Mouse (Mus musculus) embryonic facial prominence, embryonic 11.5 days (tissue): ENCODE data around the gene Ogg1. TPM values are rescaled to one million over a fixed set of nuclear protein-coding genes. Genes with fewer than 3 reads are reported as not detected.

Experiments
- ATAC-seq: fragments of 200-750 bp; cut with Nextera tagmentation; replicated peaks from 2 replicates; pipeline ENCODE4 v1.8.0; 2017; ENCODE audit warnings: low read depth; ENCODE audit not compliant: insufficient number of reproducible peaks, low FRiP score, low TSS enrichment
- DNase-seq: peaks from one replicate; pipeline ENCODE4 v3.0.0-alpha.2; 2015; ENCODE audit warnings: low spot score
- H3K27ac ChIP-seq: fragments of 300-500 bp; sonication (generic); replicated peaks from 2 replicates; pipeline ENCODE4 v1.5.1; 2014; ENCODE audit warnings: mild to moderate bottlenecking, low read depth, low read length, control low read depth
- H3K27me3 ChIP-seq: fragments of 300-500 bp; sonication (generic); 2 replicates; pipeline ENCODE4 v1.6.1; 2014; ENCODE audit warnings: mild to moderate bottlenecking, low read length, moderate library complexity, mixed read lengths; ENCODE audit not compliant: control insufficient read depth, insufficient read depth
- H3K36me3 ChIP-seq: fragments of 300-500 bp; sonication (generic); replicated peaks from 2 replicates; pipeline ENCODE4 v1.6.1; 2014; ENCODE audit warnings: low read depth, mild to moderate bottlenecking, low read length, moderate library complexity, mixed read lengths; ENCODE audit not compliant: control insufficient read depth, insufficient read depth
- H3K4me1 ChIP-seq: fragments of 300-500 bp; sonication (generic); 2 replicates; pipeline ENCODE4 v1.6.1; 2014; ENCODE audit warnings: low read length, mixed read lengths; ENCODE audit not compliant: control insufficient read depth, insufficient read depth
- H3K4me2 ChIP-seq: fragments of 300-500 bp; sonication (generic); 2 replicates; pipeline ENCODE4 v1.6.1; 2014; ENCODE audit warnings: low read depth, mild to moderate bottlenecking, control low read depth, low read length, moderate library complexity
- H3K4me3 ChIP-seq: fragments of 300-500 bp; sonication (generic); 2 replicates; pipeline ENCODE4 v1.5.1; 2014; ENCODE audit warnings: low read depth, low read length, control low read depth
- H3K9ac ChIP-seq: fragments of 300-500 bp; sonication (generic); replicated peaks from 2 replicates; pipeline ENCODE4 v1.6.1; 2014; ENCODE audit warnings: mild to moderate bottlenecking, control low read depth, low read length
- H3K9me3 ChIP-seq: fragments of 300-500 bp; sonication (generic); replicated peaks from 2 replicates; pipeline ENCODE4 v1.6.1; 2016; ENCODE audit warnings: mild to moderate bottlenecking, low read length, inconsistent platforms, mixed read lengths; ENCODE audit not compliant: control insufficient read depth
- WGBS: fragments of 180-500 bp; shearing (Covaris S2); extraction: QIAGEN DNeasy Blood & Tissue Kit; methylation state at CpG from one replicate; pipeline ENCODE4 v1.1.7; 2014; 5-methylcytosine and 5-hydroxymethylcytosine counted together
- polyA plus RNA-seq: library from polyadenylated mRNA; unstranded; fragments of >200 nt; fragmentation: Nextera tagmentation; extraction: Ambion mirVana; gene quantifications from 2 replicates; pipeline ENCODE4 v1.2.1, GENCODE M21; 2014

Ogg1 gene
- polyA plus RNA-seq = 13.0 and 14.6 TPM in 2 replicates

DNA sequence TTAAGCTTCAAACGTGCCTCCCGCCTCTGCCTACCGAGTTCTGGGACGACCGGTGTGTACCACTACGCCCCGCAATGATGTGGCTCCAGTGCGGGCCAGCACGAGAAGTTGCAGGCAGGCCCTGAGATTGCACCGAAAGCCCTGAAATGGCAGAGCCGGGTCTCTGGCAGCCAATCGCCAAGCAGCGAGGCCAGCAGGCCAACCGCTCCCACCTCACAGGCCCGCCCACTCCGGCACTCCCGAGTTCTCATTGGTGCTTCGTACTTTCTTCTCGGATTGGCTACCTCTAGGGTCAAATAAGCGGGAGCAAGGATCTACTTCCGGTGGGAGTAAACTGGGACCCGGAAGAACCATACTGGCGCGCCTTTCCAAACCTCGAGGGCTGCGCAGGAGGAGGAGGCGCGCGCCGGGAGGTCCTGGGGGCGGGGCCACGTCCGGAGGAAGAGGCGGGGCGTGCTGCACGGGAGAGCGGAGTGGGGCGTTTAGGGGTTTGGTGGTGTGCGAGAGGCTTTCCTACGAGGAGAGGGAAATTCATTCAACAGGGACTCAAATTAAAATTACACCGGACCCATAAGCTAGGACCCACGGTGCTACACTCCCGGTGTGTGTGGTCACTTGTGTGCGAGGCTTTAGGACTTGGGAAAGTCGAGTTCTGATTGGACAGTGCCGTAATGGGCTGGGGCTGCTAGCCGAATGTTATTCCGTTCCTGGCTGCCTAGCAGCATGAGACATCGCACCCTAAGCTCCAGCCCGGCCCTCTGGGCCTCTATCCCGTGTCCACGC lies at the start of gene Ogg1:
Gene Ogg1 (plus strand): TSS at position 440 of the 783 bp plus-strand sequence.
- no peaks in the 10 kb centered on the region for H3K27me3 ChIP-seq
- H3K9ac ChIP-seq = peak within 1 kb of the TSS; percentile 69
- DNase-seq (peak; percentile 98), ATAC-seq (peak; percentile 98)
- no peaks in the 10 kb centered on the region; the same call in none of the 2 replicates for H3K36me3 ChIP-seq
- under 1% methylated on average over 52 of the region's 52 CpGs for WGBS
- peak within 1 kb of the TSS; percentile 87 for H3K4me2 ChIP-seq
- peak within 1 kb of the TSS; percentile 53 for H3K4me3 ChIP-seq
- no peaks in the 10 kb centered on the region for H3K9me3 ChIP-seq
- no peaks in the 10 kb centered on the region for H3K4me1 ChIP-seq
- peak within 1 kb of the TSS; percentile 53 for H3K27ac ChIP-seq

DNA sequence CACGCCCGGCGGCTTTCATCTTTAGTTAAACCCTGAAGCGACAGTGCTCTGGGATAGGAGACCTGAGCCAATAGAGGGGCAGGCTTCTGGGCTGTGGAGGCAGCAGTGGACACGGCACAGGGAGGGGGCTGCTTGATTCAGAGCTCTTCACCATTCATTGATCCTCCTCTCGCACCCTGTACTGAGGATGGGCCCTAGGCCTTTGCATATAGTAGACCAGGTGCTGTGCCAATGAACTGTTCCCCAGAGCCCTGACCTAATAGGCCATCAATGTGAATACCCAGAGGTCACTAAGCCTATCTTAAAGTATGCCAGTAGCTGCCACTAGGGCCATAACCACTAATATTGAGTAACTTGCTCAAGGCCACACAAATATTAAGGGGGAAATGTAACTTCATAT lies 45.1 kb upstream of the Ogg1 start:
- Histone ChIP-seq H3K4me2 (no peak overlapping the region), H3K27me3 (peaks cover 23% of the 10 kb centered on the region), H3K4me3 (no peak overlapping the region), H3K27ac (no peak overlapping the region), H3K9me3 (no peaks in the 10 kb centered on the region), H3K4me1 (no peaks in the 10 kb centered on the region; the same call in 1 of the 2 replicates), H3K36me3 (no peaks in the 10 kb centered on the region), H3K9ac (no peak overlapping the region)
- 67% methylated on average over 6 of the region's 6 CpGs for WGBS
- DNase-seq (no peak), ATAC-seq (no peak)

DNA sequence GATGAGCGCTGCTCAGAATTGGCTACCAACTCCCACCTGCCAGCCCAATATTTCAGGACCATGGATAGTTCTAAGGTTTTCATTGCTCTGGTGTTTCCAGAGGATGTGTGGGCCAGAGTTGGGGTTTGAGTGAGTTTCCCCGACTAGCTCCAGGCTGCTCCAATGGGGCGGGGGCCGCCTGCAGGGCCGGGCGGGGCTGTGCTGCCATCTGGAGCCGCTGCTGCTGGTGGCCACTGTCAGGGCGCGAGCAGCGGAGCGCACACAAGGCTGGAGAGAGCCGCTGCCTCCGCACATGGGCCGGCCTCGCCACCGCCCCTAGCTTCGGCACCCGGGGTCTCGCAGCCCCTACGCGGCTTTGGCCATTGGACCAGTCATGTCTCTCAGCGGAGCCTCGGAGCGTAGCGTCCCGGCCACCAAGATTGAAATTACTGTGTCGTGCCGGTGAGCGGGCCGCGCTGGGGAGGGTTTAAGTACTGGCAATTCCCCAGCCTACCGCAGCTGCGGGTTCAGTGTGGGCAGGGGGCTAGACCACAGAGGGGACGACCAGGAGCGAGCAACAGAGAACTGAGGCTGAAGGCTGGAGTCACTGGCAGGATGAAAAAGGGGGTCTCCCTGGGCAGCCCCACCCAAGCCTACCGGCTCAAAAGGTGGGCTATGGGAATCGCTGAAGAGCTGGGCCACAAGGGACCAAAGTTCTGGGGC lies 44.5 kb upstream of the Ogg1 start, which contains the start of gene Cpne9:
Gene Cpne9 (plus strand): TSS at position 207 of the 702 bp plus-strand sequence.
- no peak within 1 kb of the TSS for H3K27ac ChIP-seq
- peak; percentile 76; the same call in 1 of the 2 replicates for ATAC-seq
- no peaks in the 10 kb centered on the region; the same call in 1 of the 2 replicates for H3K4me1 ChIP-seq
- peak within 1 kb of the TSS; percentile 11 for H3K4me2 ChIP-seq
- 1% methylated on average over 37 of the region's 37 CpGs for WGBS
- H3K9ac ChIP-seq = no peak within 1 kb of the TSS
- no peaks in the 10 kb centered on the region for H3K9me3 ChIP-seq
- H3K36me3 ChIP-seq = no peaks in the 10 kb centered on the region
- peak; percentile 89 for DNase-seq
- H3K4me3 ChIP-seq = no peak within 1 kb of the TSS
- H3K27me3 ChIP-seq = peaks cover 23% of the 10 kb centered on the region

DNA sequence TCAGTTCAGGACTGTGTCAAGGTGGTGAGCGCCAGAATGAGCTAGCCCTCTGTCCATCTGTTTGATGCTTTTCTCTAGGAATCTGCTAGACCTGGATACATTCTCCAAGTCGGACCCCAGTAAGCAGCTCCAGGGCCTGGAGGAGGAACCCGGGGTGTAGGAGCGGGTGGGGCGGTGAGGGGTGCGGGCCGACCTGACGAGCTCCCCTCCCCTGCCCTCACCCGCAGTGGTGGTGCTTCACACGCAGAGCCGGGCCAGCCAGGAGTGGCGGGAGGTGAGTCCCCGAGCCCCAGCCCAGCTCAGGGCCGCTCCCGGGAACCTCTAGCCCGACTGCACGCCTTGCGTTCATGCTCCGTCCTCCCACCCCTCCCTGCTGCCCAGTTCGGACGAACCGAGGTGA lies 43.8 kb upstream of the Ogg1 start:
- H3K4me3 ChIP-seq = no peak overlapping the region
- no peak overlapping the region for H3K9ac ChIP-seq
- no peak overlapping the region for H3K27ac ChIP-seq
- H3K27me3 ChIP-seq = peaks cover 23% of the 10 kb centered on the region
- H3K4me1 ChIP-seq = no peaks in the 10 kb centered on the region; the same call in 1 of the 2 replicates
- no peak overlapping the region for H3K4me2 ChIP-seq
- no peaks in the 10 kb centered on the region for H3K36me3 ChIP-seq
- H3K9me3 ChIP-seq = no peaks in the 10 kb centered on the region
- 1% methylated on average over 22 of the region's 22 CpGs for WGBS
- DNase-seq (no peak), ATAC-seq (0 out of 2 replicates have a peak, but pooled peaks have one; percentile 46)

DNA sequence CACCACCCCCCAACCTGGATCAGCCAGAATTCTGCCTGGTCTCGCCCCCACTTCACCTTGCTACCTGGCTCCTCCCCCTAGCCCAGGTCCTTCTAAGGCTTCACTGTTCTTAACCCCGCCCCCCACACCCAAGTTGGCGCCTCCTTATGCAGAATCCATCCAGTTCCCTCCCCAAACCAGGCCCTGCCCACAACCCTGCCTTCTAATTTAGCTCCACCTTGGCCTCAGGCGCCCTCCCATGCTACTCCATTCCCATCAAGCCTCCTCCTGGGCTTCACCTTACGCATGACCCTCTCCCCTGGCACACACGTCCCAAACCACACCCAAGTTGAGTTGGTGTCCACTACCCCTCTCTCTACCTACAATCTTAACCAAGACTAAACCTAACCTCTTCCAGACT lies 43.3 kb upstream of the Ogg1 start:
- no peak overlapping the region for H3K9ac ChIP-seq
- no peak for ATAC-seq
- H3K27me3 ChIP-seq = peaks cover 23% of the 10 kb centered on the region
- 3% methylated on average over 6 of the region's 6 CpGs for WGBS
- no peak overlapping the region for H3K4me2 ChIP-seq
- no peak overlapping the region for H3K4me3 ChIP-seq
- no peak for DNase-seq
- H3K9me3 ChIP-seq = no peaks in the 10 kb centered on the region
- no peak overlapping the region for H3K27ac ChIP-seq
- no peaks in the 10 kb centered on the region; the same call in 1 of the 2 replicates for H3K4me1 ChIP-seq
- no peaks in the 10 kb centered on the region for H3K36me3 ChIP-seq

DNA sequence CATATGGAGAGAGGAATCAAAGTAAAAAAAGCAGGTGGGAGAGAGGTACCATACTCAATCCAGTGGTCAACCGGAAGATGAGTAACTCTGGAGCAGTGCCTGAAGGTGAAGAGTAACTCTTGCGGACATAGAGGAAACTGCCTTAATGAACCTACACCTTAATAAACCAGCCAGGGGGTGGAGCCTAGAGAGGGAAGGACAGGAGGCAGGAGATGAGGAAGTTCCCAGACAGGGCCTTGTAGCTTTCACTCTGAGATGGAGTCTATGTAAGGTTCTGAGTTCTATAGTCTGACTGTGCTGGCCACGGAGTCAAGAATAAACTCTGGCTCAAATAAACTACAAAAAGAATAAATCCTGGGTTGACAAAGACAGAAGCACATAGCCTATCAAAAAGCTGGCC lies 41.8 kb upstream of the Ogg1 start:
- Histone ChIP-seq H3K4me1 (no peaks in the 10 kb centered on the region; the same call in 1 of the 2 replicates), H3K27ac (no peak overlapping the region), H3K4me2 (no peak overlapping the region), H3K4me3 (no peak overlapping the region), H3K9me3 (no peaks in the 10 kb centered on the region), H3K9ac (no peak overlapping the region), H3K27me3 (peaks cover 23% of the 10 kb centered on the region), H3K36me3 (no peaks in the 10 kb centered on the region)
- no peak for DNase-seq
- ATAC-seq = no peak
- WGBS = 79% methylated on average over 3 of the region's 3 CpGs

DNA sequence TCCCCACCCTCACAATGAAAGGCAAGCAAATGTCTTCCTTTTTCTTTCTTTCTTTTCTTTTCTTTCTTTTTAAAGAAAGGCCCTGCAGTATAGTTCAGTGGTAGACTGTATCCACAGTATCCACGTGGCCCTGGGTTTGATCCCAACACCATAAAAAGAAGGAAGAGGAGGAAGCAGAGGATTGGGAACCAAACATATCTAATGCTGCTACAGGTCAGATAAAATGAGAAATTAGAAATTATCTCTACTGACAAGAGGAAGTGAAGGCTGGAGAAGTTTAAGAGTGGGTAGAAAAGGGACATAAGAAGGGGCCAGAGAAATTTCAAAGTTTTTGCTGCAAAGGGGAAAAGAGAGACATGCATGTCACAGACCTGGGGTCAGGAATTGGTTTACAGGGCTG lies 40.5 kb upstream of the Ogg1 start:
- Histone ChIP-seq H3K27me3 (peaks cover 23% of the 10 kb centered on the region), H3K36me3 (no peaks in the 10 kb centered on the region), H3K4me3 (no peak overlapping the region), H3K4me1 (no peaks in the 10 kb centered on the region; the same call in 1 of the 2 replicates), H3K4me2 (no peak overlapping the region), H3K27ac (no peak overlapping the region), H3K9me3 (no peaks in the 10 kb centered on the region), H3K9ac (no peak overlapping the region)
- 64% methylated on average over 1 of the region's 1 CpGs for WGBS
- no peak for DNase-seq
- ATAC-seq = no peak

DNA sequence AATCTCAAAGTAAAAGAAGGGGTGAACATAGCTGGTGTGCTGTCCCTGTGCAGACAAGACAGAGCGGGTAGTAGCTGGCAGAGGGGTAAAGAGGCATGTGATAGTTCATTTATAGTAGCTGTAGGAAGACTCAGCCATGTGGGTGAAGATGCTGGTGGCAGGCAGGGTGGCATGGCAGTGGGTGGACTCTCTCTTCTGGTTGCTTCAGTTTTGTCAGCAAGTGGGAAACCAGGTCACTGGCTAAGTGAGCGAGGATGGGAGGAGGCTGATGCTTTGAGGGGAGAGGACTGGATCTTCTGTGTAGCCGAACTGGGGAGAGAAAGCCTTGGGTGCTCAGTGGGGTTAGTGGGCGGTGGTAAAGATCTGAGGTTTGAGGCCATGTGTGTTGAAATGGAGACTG lies 39.5 kb upstream of the Ogg1 start:
- no peak overlapping the region for H3K9ac ChIP-seq
- H3K9me3 ChIP-seq = no peaks in the 10 kb centered on the region
- WGBS = 74% methylated on average over 4 of the region's 4 CpGs
- no peak for DNase-seq
- no peaks in the 10 kb centered on the region for H3K36me3 ChIP-seq
- peaks cover 21% of the 10 kb centered on the region for H3K27me3 ChIP-seq
- H3K27ac ChIP-seq = no peak overlapping the region
- H3K4me1 ChIP-seq = no peaks in the 10 kb centered on the region; the same call in 1 of the 2 replicates
- no peak overlapping the region for H3K4me2 ChIP-seq
- H3K4me3 ChIP-seq = no peak overlapping the region
- ATAC-seq = no peak
